Mouse (Mus musculus): ENCODE data around the gene 9930111J21Rik2.

DNA sequence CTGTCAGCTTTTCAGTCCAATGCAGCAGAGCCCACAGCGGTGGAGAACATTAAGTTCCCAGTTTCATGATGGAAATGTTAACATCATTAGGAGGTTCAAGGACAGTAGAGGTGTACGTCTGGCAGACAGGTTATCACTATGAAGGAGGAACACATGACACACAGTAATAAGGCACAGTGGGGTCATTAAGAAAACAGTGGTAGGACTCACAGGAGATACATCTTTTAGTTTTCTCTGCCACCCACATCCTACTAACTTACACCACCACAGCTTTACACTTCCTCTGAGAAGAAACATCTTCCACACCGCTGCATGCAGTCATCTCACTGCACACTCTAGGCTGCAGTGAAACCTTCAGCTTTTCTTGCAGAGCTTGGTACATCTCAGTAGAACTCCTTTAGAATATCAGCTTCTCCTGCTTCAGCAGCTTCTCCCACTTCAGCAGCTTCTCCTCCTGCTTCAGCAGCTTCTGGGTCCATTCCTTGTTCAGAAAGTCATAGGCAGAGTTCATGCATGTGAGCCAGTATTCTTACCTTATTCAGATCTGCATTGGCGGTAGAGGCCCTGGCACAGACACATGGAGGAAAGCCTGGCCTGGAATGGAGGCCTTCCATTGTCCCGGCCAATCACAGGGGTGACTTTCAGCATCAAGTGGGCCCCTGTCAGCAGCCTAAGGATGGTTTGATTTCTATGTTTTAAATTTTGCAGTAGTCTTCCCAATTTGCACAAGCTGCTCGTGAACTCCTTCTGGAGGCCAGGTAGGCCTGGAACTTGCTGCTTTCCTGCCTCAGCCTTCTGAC lies 43.0 kb upstream of the 9930111J21Rik2 start:
- TF ChIP-seq CTCF (IDR thresholded peaks at IDR 0.05; ENCODE audit: low read depth) = no peak
- TF ChIP-seq EP300 (IDR thresholded peaks at IDR 0.05; ENCODE audit: low read depth) = no peak
